Mouse (Mus musculus) cortical plate, adult 2 months (tissue): ENCODE data around the gene Aes. TPM values are rescaled to one million over a fixed set of nuclear protein-coding genes. Genes with fewer than 3 reads are reported as not detected.
A peak's percentile ranks its signal among the peaks of the same experiment; 100 is the strongest.

Experiments
- H3K27ac ChIP-seq: fragments of 200-500 bp; 2 replicates; pipeline ENCODE4 v1.5.1; 2012; ENCODE audit warnings: low read length, control low read depth, inconsistent platforms; ENCODE audit not compliant: insufficient read depth
- H3K4me1 ChIP-seq: fragments of 200-500 bp; 2 replicates; pipeline ENCODE4 v1.6.1; 2011; ENCODE audit warnings: low read length; ENCODE audit not compliant: control insufficient read depth, insufficient read depth
- H3K4me3 ChIP-seq: fragments of 200-500 bp; 2 replicates; pipeline ENCODE4 v1.5.1; 2011; ENCODE audit warnings: mild to moderate bottlenecking, low read length, control low read depth; ENCODE audit not compliant: insufficient read depth
- CTCF ChIP-seq: fragments of 200-500 bp; IDR thresholded peaks from 2 replicates; pipeline ENCODE4 v1.5.1; 2011; ENCODE audit warnings: mild to moderate bottlenecking, control low read depth, low read length; ENCODE audit not compliant: insufficient read depth; ENCODE audit errors: extremely low read depth
- POLR2A ChIP-seq: fragments of 200-500 bp; IDR thresholded peaks from 2 replicates; pipeline ENCODE4 v1.6.1; 2011; ENCODE audit warnings: mild to moderate bottlenecking, low read length, control low read depth; ENCODE audit not compliant: insufficient read depth; ENCODE audit errors: extremely low read depth
- polyA plus RNA-seq: library from polyadenylated mRNA; depleted of rRNA; stranded (reverse); fragments of >200 nt; gene quantifications from 2 replicates; pipeline ENCODE4 v1.2.3, GENCODE M21; 2012

The Aes gene
- polyA plus RNA-seq, 1 experiment: 897 TPM

GRCm38 (mm10) chr10:81543633-81544032 is 15.7 kb upstream of the Aes start:
- Histone ChIP-seq H3K27ac (no peak overlapping the region), H3K4me1 (peaks cover 9% of the 10 kb centered on the region), H3K4me3 (peak overlapping the region; percentile 100)
- TF ChIP-seq POLR2A (no peak), CTCF (no peak)

- TF ChIP-seq CTCF (no peak), POLR2A (peak; percentile 32; the same call in 1 of the 2 replicates)
- peaks cover 9% of the 10 kb centered on the region for H3K4me1 ChIP-seq
- H3K4me3 ChIP-seq: peak overlapping the region; percentile 100
- H3K27ac ChIP-seq: peak overlapping the region; percentile 92
Observed at GRCm38 (mm10) chr10:81544296-81545160, 14.8 kb upstream of the Aes start.

- Histone ChIP-seq H3K27ac (peak within 1 kb of the TSS; percentile 92), H3K4me3 (peak within 1 kb of the TSS; percentile 100), H3K4me1 (peaks cover 7% of the 10 kb centered on the region)
- no peak for TF ChIP-seq CTCF
- peak; percentile 62; the same call in 1 of the 2 replicates for TF ChIP-seq POLR2A
Observed at GRCm38 (mm10) chr10:81545161-81545747, 14.0 kb upstream of the Aes start, which contains the start of gene Gna11. TSS of gene Gna11 (minus strand) at chr10:81545190.

GRCm38 (mm10) chr10:81546332-81546731 is 13.0 kb upstream of the Aes start:
- TF ChIP-seq CTCF (no peak), POLR2A (no peak)
- peaks cover 7% of the 10 kb centered on the region for H3K4me1 ChIP-seq
- no peak overlapping the region for H3K27ac ChIP-seq
- no peak overlapping the region for H3K4me3 ChIP-seq

- H3K4me3 ChIP-seq: no peak overlapping the region
- no peak overlapping the region for H3K27ac ChIP-seq
- H3K4me1 ChIP-seq: peaks cover 9% of the 10 kb centered on the region
- no peak for TF ChIP-seq POLR2A
- TF ChIP-seq CTCF: no peak
Observed at GRCm38 (mm10) chr10:81546788-81547571, 12.3 kb upstream of the Aes start.

- H3K4me1 ChIP-seq: peaks cover 4% of the 10 kb centered on the region; the same call in 1 of the 2 replicates
- H3K27ac ChIP-seq: no peak overlapping the region
- H3K4me3 ChIP-seq: no peak overlapping the region
- TF ChIP-seq CTCF: no peak
- no peak for TF ChIP-seq POLR2A
Observed at GRCm38 (mm10) chr10:81548944-81549343, 10.3 kb upstream of the Aes start.

GRCm38 (mm10) chr10:81550257-81550656 is 9.0 kb upstream of the Aes start:
- no peak for TF ChIP-seq POLR2A
- peak; percentile 59 for TF ChIP-seq CTCF
- H3K4me3 ChIP-seq: no peak overlapping the region
- H3K27ac ChIP-seq: no peak overlapping the region

GRCm38 (mm10) chr10:81551597-81552102 is 7.6 kb upstream of the Aes start:
- peaks cover 2% of the 10 kb centered on the region; the same call in 1 of the 2 replicates for H3K4me1 ChIP-seq
- TF ChIP-seq CTCF: peak; percentile 76
- TF ChIP-seq POLR2A: no peak
- no peak overlapping the region for H3K4me3 ChIP-seq
- no peak overlapping the region for H3K27ac ChIP-seq

More at GRCm38 (mm10) chr10:81550257-81550656, 9.0 kb upstream of the Aes start:
- peaks cover 4% of the 10 kb centered on the region; the same call in 1 of the 2 replicates for H3K4me1 ChIP-seq

- TF ChIP-seq POLR2A (no peak), CTCF (peak; percentile 51)
- H3K4me1 ChIP-seq: peaks cover 2% of the 10 kb centered on the region; the same call in 1 of the 2 replicates
- H3K4me3 ChIP-seq: no peak overlapping the region
- H3K27ac ChIP-seq: no peak overlapping the region
Observed at GRCm38 (mm10) chr10:81553232-81553631, 6.1 kb upstream of the Aes start.
